32 mouse cellular contexts compared by ENCODE assay signal in the genomic region with DNA sequence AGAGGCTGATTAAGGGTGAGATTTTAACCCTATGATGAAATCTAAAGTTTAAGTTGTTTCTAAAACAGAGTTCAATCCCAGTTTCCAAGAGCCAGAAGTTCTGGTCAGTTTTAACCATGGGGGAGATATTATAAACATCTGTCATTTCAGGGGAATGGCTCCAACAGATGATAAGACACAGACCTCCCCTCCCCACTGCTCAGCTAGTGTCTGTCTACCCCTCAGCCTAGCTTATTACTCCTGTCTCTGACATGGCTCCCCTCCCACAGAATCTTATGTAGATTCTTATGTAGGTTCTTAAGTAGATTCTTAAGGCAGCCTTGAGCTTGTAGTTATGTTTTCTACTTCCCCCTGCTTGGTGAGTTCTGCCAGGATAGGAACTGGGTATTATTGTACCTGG.
"Had no signal": no experiment of that assay in that cellular context is flagged by ENCODE, and none has a peak within 500 bp of the region (broad histone marks: within the 10 kb centered on the region; RNA-seq: fewer than 3 reads in every experiment).

No protein-coding gene starts in this region.

- H3K4me2 ChIP-seq: limb, embryonic 12.5 days; limb, embryonic 13.5 days; limb, embryonic 15.5 days; liver, embryonic 11.5 days; liver, embryonic 12.5 days; liver, embryonic 13.5 days; liver, embryonic 15.5 days; lung, embryonic 14.5 days; lung, embryonic 15.5 days; midbrain, embryonic 11.5 days; midbrain, embryonic 12.5 days; midbrain, embryonic 13.5 days; midbrain, embryonic 15.5 days had no signal

- H3K27me3 ChIP-seq: limb, embryonic 12.5 days; limb, embryonic 13.5 days; limb, embryonic 15.5 days; liver, embryonic 12.5 days; liver, embryonic 13.5 days; liver, embryonic 15.5 days; lung, embryonic 15.5 days; megakaryocyte, embryonic 14.5 days; midbrain, embryonic 12.5 days; midbrain, embryonic 13.5 days; midbrain, embryonic 15.5 days had no signal

- H3K27ac ChIP-seq: left cerebral cortex, adult 2 months; limb, embryonic 10.5 days; limb, embryonic 12.5 days; limb, embryonic 13.5 days; limb, embryonic 15.5 days; liver, embryonic 12.5 days; liver, embryonic 13.5 days; liver, embryonic 14.5 days; liver, embryonic 15.5 days; lung, embryonic 15.5 days; macrophage; midbrain, embryonic 10.5 days; midbrain, embryonic 12.5 days; midbrain, embryonic 13.5 days; midbrain, embryonic 15.5 days had no signal

- H3K4me1 ChIP-seq: limb, embryonic 10.5 days; limb, embryonic 12.5 days; limb, embryonic 13.5 days; limb, embryonic 15.5 days; liver, embryonic 12.5 days; liver, embryonic 13.5 days; liver, embryonic 15.5 days; lung, embryonic 15.5 days; megakaryocyte, embryonic 14.5 days; midbrain, embryonic 10.5 days; midbrain, embryonic 12.5 days; midbrain, embryonic 13.5 days; midbrain, embryonic 15.5 days had no signal

- DNase-seq: left cerebral cortex, postnatal 4 days; liver; liver, embryonic 13.5 days; liver, postnatal 0 days; lung, adult 18-20 months; lung, adult 2 months; lung, embryonic 14.5 days; lung, postnatal 10 days; lung, postnatal 14 days; lung, postnatal 36 days; lung, postnatal 4 days; midbrain, embryonic 14.5 days had no signal

- H3K36me3 ChIP-seq: limb, embryonic 10.5 days; limb, embryonic 12.5 days; limb, embryonic 13.5 days; limb, embryonic 15.5 days; liver, embryonic 12.5 days; liver, embryonic 13.5 days; liver, embryonic 15.5 days; lung, embryonic 15.5 days; midbrain, embryonic 10.5 days; midbrain, embryonic 12.5 days; midbrain, embryonic 13.5 days; midbrain, embryonic 15.5 days had no signal

- H3K4me3 ChIP-seq: left cerebral cortex, adult 2 months; limb, embryonic 10.5 days; limb, embryonic 12.5 days; limb, embryonic 13.5 days; limb, embryonic 15.5 days; liver, embryonic 12.5 days; liver, embryonic 13.5 days; liver, embryonic 15.5 days; lung, embryonic 15.5 days; megakaryocyte, embryonic 14.5 days; midbrain, embryonic 10.5 days; midbrain, embryonic 12.5 days; midbrain, embryonic 13.5 days; midbrain, embryonic 15.5 days; myocyte had no signal

- H3K9me3 ChIP-seq: limb, embryonic 10.5 days; limb, embryonic 12.5 days; limb, embryonic 13.5 days; limb, embryonic 15.5 days; liver, embryonic 12.5 days; liver, embryonic 13.5 days; liver, embryonic 15.5 days; lung, embryonic 15.5 days; midbrain, embryonic 10.5 days; midbrain, embryonic 12.5 days; midbrain, embryonic 13.5 days; midbrain, embryonic 15.5 days had no signal

- H3K9ac ChIP-seq: limb, embryonic 12.5 days; limb, embryonic 13.5 days; limb, embryonic 15.5 days; liver, embryonic 12.5 days; liver, embryonic 13.5 days; liver, embryonic 14.5 days; liver, embryonic 15.5 days; liver, postnatal 0 days; lung, embryonic 14.5 days; lung, embryonic 15.5 days; midbrain, embryonic 12.5 days; midbrain, embryonic 13.5 days; midbrain, embryonic 15.5 days had no signal

- ATAC-seq: liver, embryonic 12.5 days; liver, postnatal 0 days; lung, postnatal 0 days; midbrain, embryonic 13.5 days; midbrain, embryonic 15.5 days; midbrain, embryonic 16.5 days had no signal
